Mouse (Mus musculus): ENCODE measurements at regions not wholly inside any gene's neighbourhood (a gene's known extent, or its start where the extent isn't known, plus 50 kb on each side); places are given as distances from the start of the nearest gene placed in this dataset.

- Histone ChIP-seq H3K36me3 (no peaks in the 10 kb centered on the region), H3K27ac (no peak overlapping the region), H3K4me3 (replicated peaks) (no peak overlapping the region), H3K9me3 (replicated peaks) (no peaks in the 10 kb centered on the region), H3K4me2 (no peak overlapping the region), H3K27me3 (no peaks in the 10 kb centered on the region), H3K4me1 (replicated peaks) (no peaks in the 10 kb centered on the region), H3K9ac (no peak overlapping the region)
- no peak for ATAC-seq (ENCODE audit: low read depth)
- 63% methylated on average over 2 of the region's 2 CpGs for WGBS (ENCODE audit: insufficient replicate concordance)
- no peak for DNase-seq
These were observed 234.8 kb downstream of the Fam84b start for GRCm38 (mm10) chr15:60618801-60619200.

- Histone ChIP-seq H3K36me3 (no peaks in the 10 kb centered on the region), H3K9ac (no peak overlapping the region), H3K9me3 (replicated peaks) (no peaks in the 10 kb centered on the region), H3K27ac (no peak overlapping the region), H3K27me3 (no peaks in the 10 kb centered on the region), H3K4me2 (no peak overlapping the region), H3K4me1 (replicated peaks) (no peaks in the 10 kb centered on the region), H3K4me3 (replicated peaks) (no peak overlapping the region)
- 45% methylated on average over 2 of the region's 2 CpGs for WGBS (ENCODE audit: insufficient replicate concordance)
- ATAC-seq (ENCODE audit: low read depth) (no peak), DNase-seq (no peak)
These were observed 236.2 kb downstream of the Fam84b start for GRCm38 (mm10) chr15:60617371-60617770.

GRCm38 (mm10) chr15:60601885-60602284 lies 251.7 kb downstream of the Fam84b start:
- H3K4me1 ChIP-seq (replicated peaks): no peaks in the 10 kb centered on the region
- no peaks in the 10 kb centered on the region for H3K36me3 ChIP-seq
- DNase-seq (no peak), ATAC-seq (ENCODE audit: low read depth) (no peak)
- H3K27me3 ChIP-seq: no peaks in the 10 kb centered on the region
- no peak overlapping the region for H3K4me3 ChIP-seq (replicated peaks)
- no peak overlapping the region for H3K27ac ChIP-seq
- no peak overlapping the region for H3K9ac ChIP-seq
- H3K4me2 ChIP-seq: no peak overlapping the region
- no peaks in the 10 kb centered on the region for H3K9me3 ChIP-seq (replicated peaks)

GRCm38 (mm10) chr15:60577084-60577483 lies 276.5 kb downstream of the Fam84b start:
- Histone ChIP-seq H3K36me3 (no peaks in the 10 kb centered on the region), H3K27me3 (no peaks in the 10 kb centered on the region), H3K27ac (no peak overlapping the region), H3K4me2 (no peak overlapping the region), H3K4me3 (replicated peaks) (no peak overlapping the region), H3K9me3 (replicated peaks) (no peaks in the 10 kb centered on the region), H3K9ac (no peak overlapping the region), H3K4me1 (replicated peaks) (no peaks in the 10 kb centered on the region)
- WGBS (ENCODE audit: insufficient replicate concordance): 68% methylated on average over 5 of the region's 5 CpGs
- no peak for DNase-seq
- ATAC-seq (ENCODE audit: low read depth): no peak

- WGBS (ENCODE audit: insufficient replicate concordance): 57% methylated on average over 3 of the region's 3 CpGs
- DNase-seq (no peak), ATAC-seq (ENCODE audit: low read depth) (no peak)
- Histone ChIP-seq H3K4me3 (replicated peaks) (no peak overlapping the region), H3K36me3 (no peaks in the 10 kb centered on the region), H3K9ac (no peak overlapping the region), H3K27me3 (no peaks in the 10 kb centered on the region), H3K9me3 (replicated peaks) (no peaks in the 10 kb centered on the region), H3K4me1 (replicated peaks) (no peaks in the 10 kb centered on the region), H3K4me2 (no peak overlapping the region), H3K27ac (no peak overlapping the region)
These were observed 287.3 kb downstream of the Fam84b start for GRCm38 (mm10) chr15:60566267-60566666.

- no peak for ATAC-seq (ENCODE audit: low read depth)
- no peak overlapping the region for H3K4me2 ChIP-seq
- 65% methylated on average over 2 of the region's 2 CpGs for WGBS (ENCODE audit: insufficient replicate concordance)
These were observed 288.6 kb downstream of the Fam84b start for GRCm38 (mm10) chr15:60565017-60565416.

GRCm38 (mm10) chr15:60560641-60561040 lies 292.9 kb downstream of the Fam84b start:
- Histone ChIP-seq H3K9me3 (replicated peaks) (no peaks in the 10 kb centered on the region), H3K27ac (no peak overlapping the region), H3K4me2 (no peak overlapping the region), H3K9ac (no peak overlapping the region), H3K4me1 (replicated peaks) (no peaks in the 10 kb centered on the region), H3K36me3 (no peaks in the 10 kb centered on the region), H3K27me3 (no peaks in the 10 kb centered on the region), H3K4me3 (replicated peaks) (no peak overlapping the region)
- ATAC-seq (ENCODE audit: low read depth) (no peak), DNase-seq (no peak)
- WGBS (ENCODE audit: insufficient replicate concordance): 62% methylated on average over 1 of the region's 1 CpGs

More at GRCm38 (mm10) chr15:60565017-60565416, 288.6 kb downstream of the Fam84b start:
- DNase-seq: no peak
- H3K36me3 ChIP-seq: no peaks in the 10 kb centered on the region
- no peaks in the 10 kb centered on the region for H3K4me1 ChIP-seq (replicated peaks)
- H3K4me3 ChIP-seq (replicated peaks): no peak overlapping the region
- no peaks in the 10 kb centered on the region for H3K9me3 ChIP-seq (replicated peaks)
- H3K27ac ChIP-seq: no peak overlapping the region
- H3K9ac ChIP-seq: no peak overlapping the region
- no peaks in the 10 kb centered on the region for H3K27me3 ChIP-seq

- no peak for ATAC-seq (ENCODE audit: low read depth)
These were observed 297.9 kb downstream of the Fam84b start for GRCm38 (mm10) chr15:60555691-60556090.

GRCm38 (mm10) chr15:60554587-60554986 lies 299.0 kb downstream of the Fam84b start:
- no peak overlapping the region for H3K4me2 ChIP-seq
- DNase-seq (no peak), ATAC-seq (ENCODE audit: low read depth) (no peak)
- no peaks in the 10 kb centered on the region for H3K36me3 ChIP-seq
- H3K4me3 ChIP-seq (replicated peaks): no peak overlapping the region
- 61% methylated on average over 1 of the region's 1 CpGs for WGBS (ENCODE audit: insufficient replicate concordance)
- H3K4me1 ChIP-seq (replicated peaks): no peaks in the 10 kb centered on the region
- no peak overlapping the region for H3K27ac ChIP-seq
- H3K27me3 ChIP-seq: no peaks in the 10 kb centered on the region
- no peaks in the 10 kb centered on the region for H3K9me3 ChIP-seq (replicated peaks)
- no peak overlapping the region for H3K9ac ChIP-seq

More at GRCm38 (mm10) chr15:60555691-60556090, 297.9 kb downstream of the Fam84b start:
- no peak overlapping the region for H3K9ac ChIP-seq
- no peak overlapping the region for H3K27ac ChIP-seq
- no peak overlapping the region for H3K4me3 ChIP-seq (replicated peaks)
- no peak for DNase-seq
- 49% methylated on average over 2 of the region's 2 CpGs for WGBS (ENCODE audit: insufficient replicate concordance)
- no peaks in the 10 kb centered on the region for H3K27me3 ChIP-seq
- no peak overlapping the region for H3K4me2 ChIP-seq
- no peaks in the 10 kb centered on the region for H3K36me3 ChIP-seq
- H3K4me1 ChIP-seq (replicated peaks): no peaks in the 10 kb centered on the region
- H3K9me3 ChIP-seq (replicated peaks): no peaks in the 10 kb centered on the region

- Histone ChIP-seq H3K27me3 (no peaks in the 10 kb centered on the region), H3K9ac (no peak overlapping the region), H3K36me3 (no peaks in the 10 kb centered on the region), H3K27ac (no peak overlapping the region), H3K4me1 (replicated peaks) (no peaks in the 10 kb centered on the region), H3K4me2 (no peak overlapping the region), H3K4me3 (replicated peaks) (no peak overlapping the region), H3K9me3 (replicated peaks) (no peaks in the 10 kb centered on the region)
- WGBS (ENCODE audit: insufficient replicate concordance): 58% methylated on average over 7 of the region's 7 CpGs
- DNase-seq: no peak
- no peak for ATAC-seq (ENCODE audit: low read depth)
These were observed 305.5 kb downstream of the Fam84b start for GRCm38 (mm10) chr15:60548045-60548444.

- WGBS (ENCODE audit: insufficient replicate concordance): 57% methylated on average over 4 of the region's 4 CpGs
- no peaks in the 10 kb centered on the region for H3K9me3 ChIP-seq (replicated peaks)
- ATAC-seq (ENCODE audit: low read depth): no peak
- H3K27me3 ChIP-seq: no peaks in the 10 kb centered on the region
- H3K36me3 ChIP-seq: no peaks in the 10 kb centered on the region
- H3K9ac ChIP-seq: no peak overlapping the region
- H3K4me2 ChIP-seq: no peak overlapping the region
- no peak overlapping the region for H3K4me3 ChIP-seq (replicated peaks)
- DNase-seq: no peak
- H3K4me1 ChIP-seq (replicated peaks): no peaks in the 10 kb centered on the region
- H3K27ac ChIP-seq: no peak overlapping the region
These were observed 316.4 kb downstream of the Fam84b start for GRCm38 (mm10) chr15:60537191-60537590.

GRCm38 (mm10) chr15:60534701-60535100 lies 318.9 kb downstream of the Fam84b start:
- no peaks in the 10 kb centered on the region for H3K27me3 ChIP-seq
- no peak overlapping the region for H3K27ac ChIP-seq
- no peak overlapping the region for H3K4me3 ChIP-seq (replicated peaks)
- no peak overlapping the region for H3K9ac ChIP-seq
- no peak for DNase-seq
- no peaks in the 10 kb centered on the region for H3K36me3 ChIP-seq
- ATAC-seq (ENCODE audit: low read depth): no peak
- no peak overlapping the region for H3K4me2 ChIP-seq
- H3K9me3 ChIP-seq (replicated peaks): no peaks in the 10 kb centered on the region
- H3K4me1 ChIP-seq (replicated peaks): no peaks in the 10 kb centered on the region
- 71% methylated on average over 9 of the region's 9 CpGs for WGBS (ENCODE audit: insufficient replicate concordance)

Measured in liver, embryonic 13.5 days (tissue).